Mouse (Mus musculus) ES-E14 (cell line): ENCODE results near the gene Pwwp2b. TPM values are rescaled to one million over a fixed set of nuclear protein-coding genes. Genes with fewer than 3 reads are reported as not detected.

Experiments used
- DNase-seq: peaks from one replicate; pipeline ENCODE4 v3.0.0-alpha.2; 2013; ENCODE audit warnings: low read depth, low spot score
- H3K27ac ChIP-seq: 2 replicates; pipeline ENCODE4 v1.5.1; 2012; ENCODE audit warnings: low read depth, mild to moderate bottlenecking, low read length, moderate library complexity, mixed read lengths; ENCODE audit not compliant: poor library complexity, insufficient read depth, severe bottlenecking
- H3K36me3 ChIP-seq: 2 replicates; pipeline ENCODE4 v1.6.1; 2012; ENCODE audit warnings: mild to moderate bottlenecking, low read length, moderate library complexity, mixed read lengths; ENCODE audit not compliant: control insufficient read depth, poor library complexity, insufficient read depth, severe bottlenecking
- H3K4me1 ChIP-seq, 2 experiments: fragments of 150-350 bp in 1 of 2; sonication (generic) in 1 of 2; 2 replicates each; pipeline ENCODE4 v1.6.1; 2012; ENCODE audit warnings: low read length in 2 of 2, mild to moderate bottlenecking in 1 of 2, mixed read lengths in 1 of 2; ENCODE audit not compliant: control insufficient read depth in 2 of 2, insufficient read depth in 2 of 2, poor library complexity in 1 of 2
- H3K4me3 ChIP-seq, 2 experiments: fragments of 150-350 bp in 1 of 2; sonication (generic) in 1 of 2; 2 replicates each; pipeline ENCODE4 v1.5.1; 2012; ENCODE audit warnings: low read length in 2 of 2, low read depth in 1 of 2, mild to moderate bottlenecking in 1 of 2, mixed read lengths in 1 of 2; ENCODE audit not compliant: insufficient read depth in 1 of 2, poor library complexity in 1 of 2, severe bottlenecking in 1 of 2
- H3K9ac ChIP-seq: 2 replicates; pipeline ENCODE4 v1.6.1; 2012; ENCODE audit warnings: low read depth, mild to moderate bottlenecking, low read length, mixed read lengths; ENCODE audit not compliant: poor library complexity, insufficient read depth, severe bottlenecking
- H3K9me3 ChIP-seq: fragments of 150-350 bp; sonication (generic); 2 replicates; pipeline ENCODE4 v1.6.1; 2012; ENCODE audit warnings: low read depth, mild to moderate bottlenecking, low read length; ENCODE audit not compliant: control insufficient read depth, insufficient read depth
- CHD2 ChIP-seq: IDR thresholded peaks from 2 replicates; pipeline ENCODE4 v1.6.1; 2014; ENCODE audit warnings: mild to moderate bottlenecking, low read depth, low read length, inconsistent platforms
- HCFC1 ChIP-seq: IDR thresholded peaks from 2 replicates; pipeline ENCODE4 v1.6.1; 2012; ENCODE audit warnings: low read length, inconsistent platforms, borderline replicate concordance; ENCODE audit not compliant: insufficient read depth
- MAFK ChIP-seq: IDR thresholded peaks from 2 replicates; pipeline ENCODE4 v1.6.1; 2014; ENCODE audit warnings: mild to moderate bottlenecking, low read depth, low read length, inconsistent platforms; ENCODE audit not compliant: insufficient read depth
- ZC3H11A ChIP-seq: IDR thresholded peaks from 2 replicates; pipeline ENCODE4 v1.6.1; 2012; ENCODE audit warnings: low read depth, mild to moderate bottlenecking, inconsistent platforms, low read length, borderline replicate concordance
- ZNF384 ChIP-seq: IDR thresholded peaks from 2 replicates; pipeline ENCODE4 v1.6.1; 2012; ENCODE audit warnings: low read depth, low read length, inconsistent platforms
- in situ Hi-C, 2 experiments: fragments of 600-800 bp; cut with MboI; formaldehyde crosslinking; loops; one replicate each; pipeline ENCODE4 v1.15.1; 2025; ENCODE audit warnings: low sequenced_read_pairs in 2 of 2, inconsistent platforms in 1 of 2; ENCODE audit not compliant: unreplicated experiment in 2 of 2
- total RNA-seq: library from RNA; depleted of rRNA; stranded (reverse); fragments of 300-350 nt; gene quantifications from 2 replicates; pipeline ENCODE4 v1.2.3, GENCODE M21; 2012

Pwwp2b gene
- total RNA-seq, 1 experiment = 7.1 TPM

GRCm38 (mm10) chr7:139246086-139246485 is 2.2 kb upstream of the Pwwp2b start:
- peaks cover 0 to 24% of the 10 kb centered on the region in 2 experiments; a peak in 1 of 4 replicates for H3K4me1 ChIP-seq
- in situ Hi-C loops = no loop called here
- no peak overlapping the region for H3K9ac ChIP-seq
- no peaks in the 10 kb centered on the region for H3K9me3 ChIP-seq
- H3K36me3 ChIP-seq = peaks cover under 1% of the 10 kb centered on the region; the same call in 1 of the 2 replicates
- DNase-seq = no peak
- no peak overlapping the region for H3K4me3 ChIP-seq
- no peak overlapping the region for H3K27ac ChIP-seq
- TF ChIP-seq HCFC1 = no peak
- TF ChIP-seq MAFK = no peak
- TF ChIP-seq CHD2 = no peak
- no peak for TF ChIP-seq ZC3H11A
- TF ChIP-seq ZNF384 = no peak

DNA sequence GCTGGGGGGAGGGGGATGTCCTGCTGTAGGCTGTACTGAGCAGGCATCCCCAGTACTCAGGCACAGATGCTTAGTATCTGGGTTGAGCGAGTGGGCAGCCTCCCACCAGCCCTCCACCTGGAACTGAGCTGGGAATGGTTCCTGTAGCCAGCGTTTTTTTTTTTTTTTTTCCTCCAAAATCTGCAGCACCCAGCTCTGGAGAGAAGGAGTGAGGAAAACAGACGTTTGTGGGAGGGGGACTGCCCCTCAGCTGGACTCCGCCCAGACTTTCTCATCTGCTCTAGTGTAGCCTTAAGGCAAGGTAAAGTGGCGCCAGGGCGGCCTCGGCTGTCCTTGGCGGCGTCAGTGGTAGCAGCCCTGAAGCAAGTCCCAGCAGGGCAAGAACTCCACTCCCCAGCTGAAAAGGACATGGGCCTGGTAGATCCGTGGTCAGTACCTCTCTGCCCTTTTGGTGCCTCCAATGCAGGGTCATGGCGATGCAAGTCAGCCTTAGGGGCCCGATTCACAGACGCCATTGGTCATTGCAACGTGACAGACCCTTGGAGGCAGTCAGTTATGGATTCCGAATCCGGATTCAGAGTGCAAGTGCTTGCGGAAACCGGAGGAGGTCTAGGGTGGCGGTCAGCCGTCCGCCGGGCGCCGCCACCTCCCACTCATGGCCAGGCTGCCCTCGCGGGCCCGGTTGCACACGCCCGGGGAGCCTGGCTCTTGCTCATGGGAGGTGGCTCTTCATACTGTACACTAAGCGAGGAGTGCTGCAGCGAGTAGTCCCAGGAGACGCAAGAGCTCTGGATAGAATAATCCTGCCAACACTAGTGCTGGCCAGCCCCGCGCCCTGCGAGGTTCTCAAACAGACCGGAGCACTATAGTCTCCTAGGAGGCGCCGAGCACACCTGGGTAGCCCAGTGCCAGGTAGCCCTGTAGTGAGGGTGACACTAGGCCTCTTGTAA is 1.1 kb upstream of the Pwwp2b start:
- H3K36me3 ChIP-seq = peaks cover 2% of the 10 kb centered on the region; the same call in 1 of the 2 replicates
- peak overlapping the region; percentile 83; the same call in 1 of the 2 replicates for H3K9ac ChIP-seq
- TF ChIP-seq HCFC1 (no peak), MAFK (no peak), ZC3H11A (no peak), CHD2 (no peak), ZNF384 (no peak)
- peaks cover 0 to 29% of the 10 kb centered on the region in 2 experiments; a peak in 1 of 4 replicates for H3K4me1 ChIP-seq
- in situ Hi-C loops = no loop called here
- H3K27ac ChIP-seq = no peak overlapping the region
- no peaks in the 10 kb centered on the region for H3K9me3 ChIP-seq
- peak overlapping the region; percentile 79 to 87 for H3K4me3 ChIP-seq
- DNase-seq = no peak

DNA sequence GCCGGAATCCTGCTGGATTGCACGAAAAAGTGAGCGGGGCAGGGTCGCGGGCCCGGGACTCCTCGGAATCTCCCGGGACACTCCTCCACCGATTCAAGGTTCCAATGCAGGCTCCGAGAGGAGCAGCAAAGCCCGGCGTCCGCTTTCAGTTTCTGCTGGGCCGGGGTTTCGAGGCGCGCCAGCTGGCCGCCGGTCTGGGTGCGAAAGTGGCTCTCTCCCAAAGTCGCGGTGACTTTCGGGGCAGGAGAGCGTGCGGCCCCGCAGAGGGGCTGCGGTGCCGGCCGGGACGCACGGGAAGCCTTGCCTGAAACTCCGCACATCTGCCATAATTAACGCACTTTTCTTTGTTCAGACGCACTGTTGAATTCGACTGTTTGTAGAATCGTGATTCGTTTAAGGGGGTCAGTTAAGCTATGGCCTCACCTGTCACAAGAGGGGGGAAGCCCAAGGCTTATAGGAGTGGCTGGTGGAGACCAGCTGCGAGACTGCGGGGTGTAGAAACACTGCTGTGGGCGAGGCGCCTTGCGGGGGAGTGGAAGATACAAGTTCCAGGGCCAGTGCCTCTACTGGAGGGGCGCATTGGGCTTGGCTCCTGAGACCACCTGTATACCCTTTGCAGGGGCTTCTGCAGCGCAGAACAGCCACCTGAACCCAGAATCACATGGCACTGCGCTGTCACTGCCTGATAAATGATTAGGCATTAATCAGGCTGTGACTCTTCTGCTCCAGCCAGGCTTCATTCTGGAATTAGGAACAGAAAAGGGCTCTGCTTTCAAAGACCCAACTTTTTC is 528 bp downstream of the Pwwp2b start:
- Histone ChIP-seq H3K36me3 (peaks cover 2% of the 10 kb centered on the region; the same call in 1 of the 2 replicates), H3K27ac (no peak overlapping the region), H3K4me3 (peak overlapping the region; percentile 79 to 82), H3K4me1 (peaks cover 0 to 43% of the 10 kb centered on the region in 2 experiments; a peak in 2 of 4 replicates), H3K9ac (peak overlapping the region; percentile 83), H3K9me3 (no peaks in the 10 kb centered on the region)
- TF ChIP-seq CHD2 (no peak), ZNF384 (no peak), HCFC1 (no peak), MAFK (no peak), ZC3H11A (no peak)
- DNase-seq = no peak
- in situ Hi-C loops = no loop called here

GRCm38 (mm10) chr7:139249406-139250210 is 1.3 kb downstream of the Pwwp2b start:
- peak overlapping the region; percentile 79 to 82; a peak in 2 of 4 replicates for H3K4me3 ChIP-seq
- TF ChIP-seq CHD2 = no peak
- TF ChIP-seq HCFC1 = no peak
- TF ChIP-seq ZC3H11A = no peak
- TF ChIP-seq ZNF384 = no peak
- no peak for TF ChIP-seq MAFK
- H3K9ac ChIP-seq = no peak overlapping the region
- no peaks in the 10 kb centered on the region for H3K9me3 ChIP-seq
- no peak for DNase-seq
- no peak overlapping the region for H3K27ac ChIP-seq
- H3K36me3 ChIP-seq = peaks cover 2% of the 10 kb centered on the region; the same call in 1 of the 2 replicates
- in situ Hi-C loops = no loop called here
- H3K4me1 ChIP-seq = peaks cover 0 to 45% of the 10 kb centered on the region in 2 experiments; a peak in 2 of 4 replicates
